Mouse (Mus musculus): ENCODE data around the gene Hopx.
A peak's percentile ranks its signal among the peaks of the same experiment; 100 is the strongest.
"Not testable (repeated sequence)": the region's sequence is repeated elsewhere in the genome, so short reads cannot be mapped to it uniquely, and the experiment has no call there.

The Hopx gene

GRCm38 (mm10) chr5:77099317-77099996 is 15.5 kb downstream of the Hopx start:
- no peak for DNase-seq

GRCm38 (mm10) chr5:77098874-77099273 is 16.0 kb downstream of the Hopx start:
- DNase-seq: no peak

- DNase-seq: no peak
These were observed 17.2 kb downstream of the Hopx start for GRCm38 (mm10) chr5:77097686-77098085.

- not testable (repeated sequence) for DNase-seq
These were observed 18.7 kb downstream of the Hopx start for GRCm38 (mm10) chr5:77096194-77096593.

- peak; percentile 70 for DNase-seq
These were observed 20.1 kb downstream of the Hopx start for GRCm38 (mm10) chr5:77094510-77095491.

GRCm38 (mm10) chr5:77093961-77094360 is 21.0 kb downstream of the Hopx start:
- DNase-seq: no peak

- DNase-seq: peak; percentile 17
These were observed 22.4 kb downstream of the Hopx start for GRCm38 (mm10) chr5:77092531-77092930.

- no peak for DNase-seq
These were observed 23.0 kb downstream of the Hopx start for GRCm38 (mm10) chr5:77091923-77092322.

- DNase-seq: no peak
These were observed 24.3 kb downstream of the Hopx start for GRCm38 (mm10) chr5:77090521-77091096.

GRCm38 (mm10) chr5:77089901-77090300 is 25.0 kb downstream of the Hopx start:
- no peak for DNase-seq

- peak; percentile 78 for DNase-seq
These were observed 25.6 kb downstream of the Hopx start for GRCm38 (mm10) chr5:77089294-77089693.

- DNase-seq: no peak
These were observed 27.8 kb downstream of the Hopx start for GRCm38 (mm10) chr5:77087122-77087521.

GRCm38 (mm10) chr5:77086541-77086940 is 28.4 kb downstream of the Hopx start:
- no peak for DNase-seq

- DNase-seq: no peak
These were observed 29.0 kb downstream of the Hopx start for GRCm38 (mm10) chr5:77085753-77086450.

- no peak for DNase-seq
These were observed 30.5 kb downstream of the Hopx start for GRCm38 (mm10) chr5:77084418-77084817.

GRCm38 (mm10) chr5:77082735-77083134 is 32.2 kb downstream of the Hopx start:
- no peak for DNase-seq

GRCm38 (mm10) chr5:77080761-77081160 is 34.2 kb downstream of the Hopx start:
- no peak for DNase-seq

GRCm38 (mm10) chr5:77075951-77076350 is 39.0 kb downstream of the Hopx start:
- no peak for DNase-seq

- DNase-seq: no peak
These were observed 40.0 kb downstream of the Hopx start for GRCm38 (mm10) chr5:77074914-77075313.

GRCm38 (mm10) chr5:77073794-77074193 is 41.1 kb downstream of the Hopx start:
- DNase-seq: no peak

GRCm38 (mm10) chr5:77071626-77072025 is 43.3 kb downstream of the Hopx start:
- DNase-seq: no peak

- DNase-seq: no peak
These were observed 43.9 kb downstream of the Hopx start for GRCm38 (mm10) chr5:77070987-77071386.

GRCm38 (mm10) chr5:77067321-77067720 is 47.6 kb downstream of the Hopx start:
- DNase-seq: no peak

Data from thymus, postnatal 4 days (tissue).